Mouse (Mus musculus): ENCODE results near the gene Col3a1. TPM values are rescaled to one million over a fixed set of nuclear protein-coding genes. Genes with fewer than 3 reads are reported as not detected.
A peak's percentile ranks its signal among the peaks of the same experiment; 100 is the strongest.

Gene Col3a1
- polyA plus RNA-seq, 1 experiment from 2014 or later: 2,793 TPM

DNA sequence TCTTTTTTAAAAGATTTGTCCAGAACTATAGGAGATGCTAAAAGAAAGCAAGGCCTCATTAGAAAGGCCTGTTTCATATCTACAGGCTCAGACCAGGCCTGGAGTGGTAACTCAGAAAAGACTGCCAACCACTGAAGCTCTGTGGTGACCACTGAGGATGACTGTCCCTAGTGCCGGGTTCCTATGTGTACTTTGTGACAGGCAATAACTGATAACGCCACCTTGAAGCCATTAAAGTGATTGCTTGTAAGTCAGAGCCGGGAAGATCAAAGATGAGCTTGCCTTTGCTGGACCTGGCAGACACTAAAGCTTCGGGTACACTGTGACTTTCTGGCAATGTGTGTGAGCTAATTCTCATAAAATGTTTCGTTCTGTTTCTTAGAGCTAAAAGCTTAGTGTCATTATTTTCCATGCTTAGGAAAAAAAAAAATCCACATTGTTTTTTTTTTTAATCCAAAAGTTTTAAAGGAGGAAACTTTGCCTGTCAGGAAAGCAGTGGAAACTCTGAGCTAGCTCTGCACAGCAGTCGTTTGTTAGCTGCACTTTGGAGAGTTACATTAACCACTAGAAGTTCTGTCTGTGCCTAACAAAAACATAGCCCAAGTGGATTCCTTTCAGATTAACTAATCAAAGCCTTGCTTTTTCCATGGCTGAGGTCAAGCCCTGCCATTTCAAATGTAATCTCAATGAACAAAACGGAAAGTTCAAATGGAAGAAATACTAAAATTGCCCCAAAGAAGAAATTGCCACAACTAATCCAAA is 4.6 kb downstream of the Col3a1 start:
- Histone ChIP-seq H3K27me3 (no peaks in the 10 kb centered on the region), H3K4me2 (replicated peaks) (peak overlapping the region; percentile 46), H3K9me3 (replicated peaks) (no peaks in the 10 kb centered on the region), H3K4me3 (replicated peaks) (peak overlapping the region; percentile 26), H3K36me3 (no peaks in the 10 kb centered on the region), H3K27ac (replicated peaks) (peak overlapping the region; percentile 70), H3K4me1 (peaks cover 4% of the 10 kb centered on the region; the same call in 1 of the 2 replicates), H3K9ac (peak overlapping the region; percentile 12; the same call in 1 of the 2 replicates)
- WGBS: 14% methylated on average over 7 of the region's 7 CpGs
- no peak for ATAC-seq (ENCODE audit: insufficient number of reproducible peaks, low FRiP score, low TSS enrichment, low read depth)

GRCm38 (mm10) chr1:45318241-45318640 is 6.9 kb downstream of the Col3a1 start:
- no peak overlapping the region for H3K4me2 ChIP-seq (replicated peaks)
- no peaks in the 10 kb centered on the region for H3K9me3 ChIP-seq (replicated peaks)
- H3K36me3 ChIP-seq: peaks cover 6% of the 10 kb centered on the region; the same call in 1 of the 2 replicates
- peaks cover 4% of the 10 kb centered on the region; the same call in 1 of the 2 replicates for H3K4me1 ChIP-seq
- no peak overlapping the region for H3K4me3 ChIP-seq (replicated peaks)
- 77% methylated on average over 1 of the region's 1 CpGs for whole genome bisulfite sequencing
- no peak overlapping the region for H3K9ac ChIP-seq
- ATAC-seq (ENCODE audit: insufficient number of reproducible peaks, low FRiP score, low TSS enrichment, low read depth): no peak
- peak overlapping the region; percentile 0; the same call in 1 of the 2 replicates for H3K27ac ChIP-seq (replicated peaks)
- H3K27me3 ChIP-seq: no peaks in the 10 kb centered on the region

DNA sequence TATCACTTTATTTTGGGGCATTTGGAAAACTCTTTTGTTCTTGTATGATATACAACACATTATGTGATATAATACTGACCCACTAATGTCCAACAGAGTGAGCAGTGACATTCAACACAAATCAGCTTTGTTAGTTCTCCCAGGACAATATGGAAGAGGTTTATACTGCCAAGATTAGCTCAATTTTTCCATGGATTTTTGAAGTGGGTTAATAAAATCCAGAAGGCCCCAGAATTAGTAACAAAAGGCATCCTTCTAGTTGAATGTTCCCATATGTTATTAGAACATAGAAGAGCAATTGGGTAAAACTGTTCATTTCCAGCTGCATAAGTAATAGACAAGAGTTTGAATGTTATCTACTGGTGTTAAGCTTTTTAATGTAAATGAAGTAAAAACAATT is 9.5 kb downstream of the Col3a1 start:
- no peak overlapping the region for H3K9ac ChIP-seq
- no peak overlapping the region for H3K4me3 ChIP-seq (replicated peaks)
- H3K9me3 ChIP-seq (replicated peaks): no peaks in the 10 kb centered on the region
- ATAC-seq (ENCODE audit: insufficient number of reproducible peaks, low FRiP score, low TSS enrichment, low read depth): no peak
- no peak overlapping the region for H3K4me2 ChIP-seq (replicated peaks)
- H3K27ac ChIP-seq (replicated peaks): no peak overlapping the region
- H3K4me1 ChIP-seq: peaks cover under 1% of the 10 kb centered on the region; the same call in 1 of the 2 replicates
- H3K27me3 ChIP-seq: no peaks in the 10 kb centered on the region
- H3K36me3 ChIP-seq: peaks cover 13% of the 10 kb centered on the region

- Histone ChIP-seq H3K9me3 (replicated peaks) (no peaks in the 10 kb centered on the region), H3K4me1 (no peaks in the 10 kb centered on the region), H3K9ac (no peak overlapping the region), H3K4me3 (replicated peaks) (no peak overlapping the region), H3K27ac (replicated peaks) (no peak overlapping the region; the same call in 1 of the 2 replicates), H3K27me3 (no peaks in the 10 kb centered on the region), H3K4me2 (replicated peaks) (no peak overlapping the region), H3K36me3 (peaks cover 29% of the 10 kb centered on the region)
- ATAC-seq (ENCODE audit: insufficient number of reproducible peaks, low FRiP score, low TSS enrichment, low read depth): no peak
- 95% methylated on average over 1 of the region's 1 CpGs for WGBS
These were observed 17.8 kb downstream of the Col3a1 start for GRCm38 (mm10) chr1:45329149-45329548.

GRCm38 (mm10) chr1:45355944-45356343 is 44.6 kb downstream of the Col3a1 start:
- no peaks in the 10 kb centered on the region for H3K27me3 ChIP-seq
- 0 out of 2 replicates have a peak overlapping the region, but pooled peaks have one; percentile 44 for H3K27ac ChIP-seq (replicated peaks)
- no peak overlapping the region for H3K4me3 ChIP-seq (replicated peaks)
- H3K9me3 ChIP-seq (replicated peaks): no peaks in the 10 kb centered on the region
- no peaks in the 10 kb centered on the region for H3K4me1 ChIP-seq
- no peak overlapping the region for H3K9ac ChIP-seq
- 55% methylated on average over 4 of the region's 4 CpGs for WGBS
- no peak for ATAC-seq (ENCODE audit: insufficient number of reproducible peaks, low FRiP score, low TSS enrichment, low read depth)
- H3K4me2 ChIP-seq (replicated peaks): no peak overlapping the region
- H3K36me3 ChIP-seq: no peaks in the 10 kb centered on the region

DNA sequence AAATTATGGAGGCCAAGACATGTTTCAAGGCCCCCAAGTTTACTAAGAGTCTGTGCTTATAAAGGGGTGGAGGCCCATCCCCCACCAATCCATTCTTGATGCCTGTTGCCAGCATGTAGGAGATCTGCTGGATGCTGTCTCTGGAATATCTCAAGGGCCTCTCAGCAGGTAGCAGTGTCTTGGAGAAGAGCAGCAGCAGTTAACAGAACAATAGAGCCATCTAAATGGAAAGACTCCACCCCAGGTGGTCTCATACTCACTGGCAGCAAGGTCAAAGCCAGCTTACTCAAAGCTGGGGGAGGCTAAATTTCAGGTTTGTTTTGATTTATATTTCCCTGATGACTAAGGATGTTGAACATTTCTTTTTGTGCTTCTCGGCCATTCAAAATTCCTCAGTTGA is 46.7 kb downstream of the Col3a1 start:
- no peak overlapping the region for H3K9ac ChIP-seq
- 81% methylated on average over 1 of the region's 1 CpGs for WGBS
- H3K36me3 ChIP-seq: no peaks in the 10 kb centered on the region
- no peaks in the 10 kb centered on the region for H3K27me3 ChIP-seq
- no peaks in the 10 kb centered on the region for H3K4me1 ChIP-seq
- H3K4me3 ChIP-seq (replicated peaks): no peak overlapping the region
- H3K4me2 ChIP-seq (replicated peaks): no peak overlapping the region
- no peak overlapping the region for H3K27ac ChIP-seq (replicated peaks)
- ATAC-seq (ENCODE audit: insufficient number of reproducible peaks, low FRiP score, low TSS enrichment, low read depth): no peak
- no peaks in the 10 kb centered on the region for H3K9me3 ChIP-seq (replicated peaks)

DNA sequence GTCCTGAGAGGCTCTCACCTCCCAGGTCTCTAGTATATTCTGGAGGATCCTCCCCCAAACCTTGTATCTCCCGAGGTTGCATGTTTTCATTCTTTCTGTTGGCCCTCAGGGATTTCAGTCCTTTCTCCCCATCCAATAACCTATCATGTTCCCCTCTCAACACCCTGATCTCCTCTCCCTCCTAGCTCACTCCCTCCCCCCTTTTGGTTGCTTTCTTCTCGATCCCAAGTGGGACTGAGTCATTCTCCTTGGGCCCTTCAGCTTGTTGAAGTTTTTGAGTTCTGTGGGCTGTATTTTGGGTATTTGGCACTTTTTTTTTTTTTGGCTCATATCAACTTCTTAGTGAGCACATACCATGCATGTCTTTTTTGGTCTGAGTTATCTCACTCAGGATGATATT is 47.8 kb downstream of the Col3a1 start:
- H3K27me3 ChIP-seq: no peaks in the 10 kb centered on the region
- H3K9me3 ChIP-seq (replicated peaks): no peaks in the 10 kb centered on the region
- no peaks in the 10 kb centered on the region for H3K4me1 ChIP-seq
- H3K9ac ChIP-seq: no peak overlapping the region
- H3K4me2 ChIP-seq (replicated peaks): no peak overlapping the region
- no peak for ATAC-seq (ENCODE audit: insufficient number of reproducible peaks, low FRiP score, low TSS enrichment, low read depth)
- WGBS: 56% methylated on average over 2 of the region's 2 CpGs
- no peak overlapping the region for H3K4me3 ChIP-seq (replicated peaks)
- no peak overlapping the region for H3K27ac ChIP-seq (replicated peaks)
- H3K36me3 ChIP-seq: no peaks in the 10 kb centered on the region

GRCm38 (mm10) chr1:45359673-45360072 is 48.3 kb downstream of the Col3a1 start:
- H3K4me3 ChIP-seq (replicated peaks): no peak overlapping the region
- no peaks in the 10 kb centered on the region for H3K36me3 ChIP-seq
- ATAC-seq (ENCODE audit: insufficient number of reproducible peaks, low FRiP score, low TSS enrichment, low read depth): no peak
- no peaks in the 10 kb centered on the region for H3K9me3 ChIP-seq (replicated peaks)
- no peak overlapping the region for H3K4me2 ChIP-seq (replicated peaks)
- H3K27me3 ChIP-seq: no peaks in the 10 kb centered on the region
- 87% methylated on average over 2 of the region's 2 CpGs for WGBS
- no peaks in the 10 kb centered on the region for H3K4me1 ChIP-seq
- H3K27ac ChIP-seq (replicated peaks): no peak overlapping the region
- H3K9ac ChIP-seq: no peak overlapping the region

DNA sequence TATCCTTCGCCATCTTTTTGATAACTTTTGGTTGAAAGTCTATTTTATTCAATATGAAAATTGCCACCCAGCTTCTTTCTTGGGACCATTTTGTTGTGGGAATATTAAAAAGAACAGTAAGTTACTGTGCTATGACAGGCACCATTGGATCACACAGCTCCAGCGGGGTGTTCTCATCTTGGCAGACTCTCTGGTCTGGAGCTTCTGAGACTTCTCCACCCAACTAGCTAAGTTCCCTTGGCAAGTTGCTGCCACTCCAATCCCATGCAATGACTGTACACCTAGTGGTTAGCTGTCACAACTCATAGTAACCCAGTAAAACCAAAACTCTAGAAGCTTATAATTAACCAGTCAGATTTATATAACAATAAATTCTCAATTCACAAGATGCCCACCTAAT is 51.9 kb downstream of the Col3a1 start:
- Histone ChIP-seq H3K4me2 (replicated peaks) (no peak overlapping the region), H3K4me3 (replicated peaks) (no peak overlapping the region), H3K27ac (replicated peaks) (no peak overlapping the region), H3K9ac (no peak overlapping the region), H3K4me1 (no peaks in the 10 kb centered on the region), H3K27me3 (no peaks in the 10 kb centered on the region), H3K9me3 (replicated peaks) (no peaks in the 10 kb centered on the region), H3K36me3 (peaks cover 20% of the 10 kb centered on the region)
- no peak for ATAC-seq (ENCODE audit: insufficient number of reproducible peaks, low FRiP score, low TSS enrichment, low read depth)
- WGBS: 96% methylated on average over 2 of the region's 2 CpGs

DNA sequence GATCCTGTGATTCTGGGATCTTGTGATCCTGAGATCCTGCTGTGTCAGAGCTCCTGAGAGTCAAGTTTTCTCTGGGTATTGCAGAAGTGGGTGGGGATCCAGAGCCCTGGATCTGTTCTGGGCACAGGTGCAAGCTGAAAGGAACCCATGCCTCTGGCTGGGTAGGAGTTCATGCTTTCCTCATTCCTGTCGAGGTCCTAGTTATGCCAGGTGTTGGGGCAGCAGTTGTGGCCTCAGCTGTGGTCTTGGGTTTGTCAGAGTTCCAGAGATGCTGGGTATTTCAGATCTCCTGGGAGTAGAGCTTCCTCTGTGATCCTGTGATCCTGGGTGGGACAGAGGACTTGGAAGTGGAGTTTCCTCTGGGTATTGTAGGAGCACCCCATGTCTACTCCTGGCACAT is 54.1 kb downstream of the Col3a1 start:
- H3K4me3 ChIP-seq (replicated peaks): no peak overlapping the region
- no peak; the same call in 1 of the 2 replicates for ATAC-seq (ENCODE audit: insufficient number of reproducible peaks, low FRiP score, low TSS enrichment, low read depth)
- no peak overlapping the region for H3K9ac ChIP-seq
- 0 out of 2 replicates have a peak, but pooled peaks cover 9% of the 10 kb centered on the region for H3K9me3 ChIP-seq (replicated peaks)
- H3K36me3 ChIP-seq: peaks cover 25% of the 10 kb centered on the region
- no peak overlapping the region for H3K27ac ChIP-seq (replicated peaks)
- no peak overlapping the region for H3K4me2 ChIP-seq (replicated peaks)
- H3K4me1 ChIP-seq: no peaks in the 10 kb centered on the region
- WGBS: 75% methylated on average over 1 of the region's 1 CpGs
- no peaks in the 10 kb centered on the region for H3K27me3 ChIP-seq

- Histone ChIP-seq H3K9me3 (replicated peaks) (no peaks in the 10 kb centered on the region), H3K4me1 (no peaks in the 10 kb centered on the region), H3K4me3 (replicated peaks) (no peak overlapping the region), H3K27ac (replicated peaks) (0 out of 2 replicates have a peak overlapping the region, but pooled peaks have one; percentile 4), H3K4me2 (replicated peaks) (no peak overlapping the region), H3K9ac (no peak overlapping the region), H3K27me3 (no peaks in the 10 kb centered on the region), H3K36me3 (peaks cover 21% of the 10 kb centered on the region)
- WGBS: 55% methylated on average over 7 of the region's 7 CpGs
- ATAC-seq (ENCODE audit: insufficient number of reproducible peaks, low FRiP score, low TSS enrichment, low read depth): no peak
These were observed 68.8 kb downstream of the Col3a1 start for GRCm38 (mm10) chr1:45379992-45380690.

Measured in embryonic facial prominence, embryonic 15.5 days (tissue).